Mouse (Mus musculus): ENCODE data around the gene Apol7e. TPM values are rescaled to one million over a fixed set of nuclear protein-coding genes. Genes with fewer than 3 reads are reported as not detected.

Gene Apol7e
- polyA plus RNA-seq, 1 experiment from 2014 or later, result not detected

DNA sequence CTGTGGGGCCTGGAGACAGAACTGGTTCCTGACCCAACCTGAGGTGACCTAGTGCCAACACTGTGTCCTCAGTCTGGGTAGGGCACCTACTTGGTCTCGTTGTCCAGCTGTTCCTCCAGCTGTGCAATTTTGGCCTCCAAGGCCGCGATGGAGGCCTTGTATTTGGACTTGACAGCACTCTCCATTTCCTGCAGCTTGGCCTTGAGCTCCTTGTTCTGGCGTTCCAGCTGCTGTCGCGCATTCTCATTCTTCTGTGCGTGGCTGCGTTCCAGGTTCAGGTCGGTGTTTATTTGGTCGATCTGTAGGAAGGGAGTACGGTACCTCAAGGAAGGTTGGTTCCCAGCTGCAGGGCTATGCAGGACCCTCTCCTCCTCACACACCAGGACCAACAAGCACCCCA lies 65.0 kb downstream of the Apol7e start:
- H3K4me1 ChIP-seq, result no peaks in the 10 kb centered on the region
- WGBS, result 94% methylated on average over 11 of the region's 11 CpGs
- DNase-seq (ENCODE audit: low spot score), result no peak
- H3K36me3 ChIP-seq (replicated peaks), result peaks cover 98% of the 10 kb centered on the region
- no peak overlapping the region for H3K4me3 ChIP-seq
- no peak overlapping the region for H3K27ac ChIP-seq (replicated peaks)
- no peaks in the 10 kb centered on the region for H3K9me3 ChIP-seq
- no peaks in the 10 kb centered on the region for H3K27me3 ChIP-seq (replicated peaks; ENCODE audit: low read depth, poor library complexity, severe bottlenecking)

DNA sequence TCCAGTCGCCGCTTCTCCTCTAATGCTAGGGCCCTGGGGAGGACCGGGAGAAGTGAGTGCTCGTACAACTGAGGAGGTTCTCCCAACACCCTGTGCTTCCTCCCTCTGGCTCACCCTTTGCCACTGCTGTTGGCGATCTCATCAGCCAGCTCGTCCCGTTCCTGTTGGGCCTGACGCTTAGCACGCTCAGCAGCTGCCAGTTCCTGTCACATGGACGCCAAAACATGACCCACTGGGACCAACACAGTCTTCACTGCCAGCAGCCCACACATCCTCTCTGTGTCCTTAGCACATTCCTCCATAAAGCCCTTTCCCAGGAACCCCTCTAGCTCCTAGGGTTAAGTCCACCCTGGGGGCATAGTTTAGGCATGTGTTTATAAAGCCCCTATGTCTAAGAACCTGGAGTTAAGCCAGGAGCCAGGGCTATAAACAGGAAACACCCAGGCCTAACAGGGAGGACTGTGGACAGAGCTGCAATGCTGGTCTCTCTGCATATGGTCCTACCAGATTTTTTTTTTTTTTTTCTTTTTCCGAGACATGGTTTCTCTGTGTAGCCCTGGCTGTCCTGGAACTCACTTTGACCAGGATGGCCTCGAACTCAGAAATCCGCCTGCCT lies 65.8 kb downstream of the Apol7e start:
- H3K4me3 ChIP-seq, result no peak overlapping the region
- WGBS, result 86% methylated on average over 13 of the region's 13 CpGs
- H3K27ac ChIP-seq (replicated peaks), result no peak overlapping the region
- no peak for DNase-seq (ENCODE audit: low spot score)
- no peaks in the 10 kb centered on the region for H3K4me1 ChIP-seq
- no peaks in the 10 kb centered on the region for H3K27me3 ChIP-seq (replicated peaks; ENCODE audit: low read depth, poor library complexity, severe bottlenecking)
- H3K9me3 ChIP-seq, result no peaks in the 10 kb centered on the region
- H3K36me3 ChIP-seq (replicated peaks), result peaks cover 100% of the 10 kb centered on the region

DNA sequence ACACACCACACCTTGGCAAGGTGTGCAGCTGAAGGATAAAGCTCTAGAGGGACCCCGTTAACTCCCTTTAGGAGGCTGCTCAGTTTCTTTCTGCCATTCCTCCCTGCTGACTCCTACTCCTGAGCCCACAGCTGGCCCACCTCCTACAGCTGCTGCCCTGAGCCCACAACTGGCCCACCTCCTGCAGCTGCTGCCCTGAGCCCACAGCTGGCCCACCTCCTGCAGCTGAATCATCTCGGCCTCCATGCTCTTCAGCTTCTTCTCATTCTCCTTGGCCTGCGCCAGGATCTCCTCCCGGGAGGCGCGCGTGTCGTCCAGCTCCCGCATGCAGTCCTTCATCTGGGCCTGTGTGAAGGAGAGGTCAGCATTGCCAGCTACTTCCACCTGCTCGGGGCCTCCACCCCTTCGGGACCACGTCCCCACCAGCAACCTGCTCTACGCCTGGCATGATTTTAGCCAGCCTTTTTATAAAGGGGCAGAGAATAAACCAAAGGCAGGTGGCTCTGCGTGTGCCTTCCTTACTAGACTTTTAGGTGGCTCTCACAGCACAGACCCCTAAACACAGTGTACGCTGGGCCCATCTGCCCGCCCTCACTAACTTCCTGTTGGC lies 66.9 kb downstream of the Apol7e start:
- Histone ChIP-seq H3K4me3 (no peak overlapping the region), H3K9me3 (no peaks in the 10 kb centered on the region), H3K36me3 (replicated peaks) (peaks cover 100% of the 10 kb centered on the region), H3K4me1 (no peaks in the 10 kb centered on the region), H3K27ac (replicated peaks) (no peak overlapping the region), H3K27me3 (replicated peaks; ENCODE audit: low read depth, poor library complexity, severe bottlenecking) (no peaks in the 10 kb centered on the region)
- DNase-seq (ENCODE audit: low spot score), result no peak
- WGBS, result 93% methylated on average over 16 of the region's 16 CpGs

DNA sequence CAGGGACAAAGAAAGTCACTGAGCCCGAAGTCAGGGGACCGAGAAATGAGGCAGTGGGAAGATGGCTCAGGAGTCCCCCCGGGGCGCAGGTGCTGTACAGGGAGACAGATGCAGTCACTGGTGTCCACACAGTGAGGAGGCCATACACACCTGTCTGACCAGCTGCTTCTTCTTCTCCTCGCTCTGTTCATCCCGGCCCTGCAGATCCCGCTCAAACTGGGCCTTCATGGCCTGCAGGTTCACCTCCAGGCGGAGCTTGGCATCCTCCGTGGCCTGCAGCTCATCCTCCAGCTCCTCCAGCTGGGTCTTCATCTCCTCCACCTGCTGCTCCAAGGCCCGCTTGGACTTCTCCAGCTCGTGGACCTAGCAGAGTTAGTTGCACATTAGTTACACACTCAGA lies 68.3 kb downstream of the Apol7e start:
- Histone ChIP-seq H3K4me1 (no peaks in the 10 kb centered on the region), H3K4me3 (no peak overlapping the region), H3K27me3 (replicated peaks; ENCODE audit: low read depth, poor library complexity, severe bottlenecking) (no peaks in the 10 kb centered on the region), H3K27ac (replicated peaks) (no peak overlapping the region), H3K9me3 (no peaks in the 10 kb centered on the region), H3K36me3 (replicated peaks) (peaks cover 100% of the 10 kb centered on the region)
- 92% methylated on average over 11 of the region's 11 CpGs for WGBS
- no peak for DNase-seq (ENCODE audit: low spot score)

Other genes with a start within 250 kb of the Apol7e start
- not detected in 2 replicates for gene Apol10a, start 221.8 kb upstream of the Apol7e start, polyA plus RNA-seq (2016; fragmentation: Nextera tagmentation; extraction: Ambion mirVana)
- gene Apol11a, start 190.6 kb upstream of the Apol7e start, polyA plus RNA-seq (2016; fragmentation: Nextera tagmentation; extraction: Ambion mirVana), result not detected in 2 replicates
- gene Apol7c, start 165.5 kb upstream of the Apol7e start, polyA plus RNA-seq (2016; fragmentation: Nextera tagmentation; extraction: Ambion mirVana), result not detected in 2 replicates
- not detected in 2 replicates for gene 1700025B11Rik, start 137.0 kb upstream of the Apol7e start, polyA plus RNA-seq (2016; fragmentation: Nextera tagmentation; extraction: Ambion mirVana)
- 0.06 and 0.12 TPM in 2 replicates for gene Apol10b, start 102.7 kb upstream of the Apol7e start, polyA plus RNA-seq (2016; fragmentation: Nextera tagmentation; extraction: Ambion mirVana)
- not detected in 2 replicates for gene Gm36245, start 99.6 kb upstream of the Apol7e start, polyA plus RNA-seq (2016; fragmentation: Nextera tagmentation; extraction: Ambion mirVana)
- gene Apol11b, start 55.6 kb upstream of the Apol7e start, polyA plus RNA-seq (2016; fragmentation: Nextera tagmentation; extraction: Ambion mirVana), result not detected in 2 replicates
- not detected in 2 replicates for gene Apol9b, start 30.2 kb downstream of the Apol7e start, polyA plus RNA-seq (2016; fragmentation: Nextera tagmentation; extraction: Ambion mirVana)
- 0.14 and 0.32 TPM in 2 replicates for gene Apol8, start 58.1 kb downstream of the Apol7e start, polyA plus RNA-seq (2016; fragmentation: Nextera tagmentation; extraction: Ambion mirVana)
- 45.7 and 46.9 TPM in 2 replicates for gene Myh9, start 143.3 kb downstream of the Apol7e start, polyA plus RNA-seq (2016; fragmentation: Nextera tagmentation; extraction: Ambion mirVana)
- 287 and 289 TPM in 2 replicates for gene Txn2, start 230.1 kb downstream of the Apol7e start, polyA plus RNA-seq (2016; fragmentation: Nextera tagmentation; extraction: Ambion mirVana)